Mouse (Mus musculus): Measurements from ENCODE around the gene Slco2a1. TPM values are rescaled to one million over a fixed set of nuclear protein-coding genes. Genes with fewer than 3 reads are reported as not detected.

The Slco2a1 gene
- polyA plus RNA-seq, 1 experiment from 2014 or later: 1.2 TPM

- Histone ChIP-seq H3K27me3 (no peaks in the 10 kb centered on the region), H3K36me3 (no peaks in the 10 kb centered on the region), H3K4me3 (replicated peaks) (no peak overlapping the region), H3K4me2 (no peak overlapping the region), H3K4me1 (replicated peaks) (no peaks in the 10 kb centered on the region), H3K9me3 (no peaks in the 10 kb centered on the region), H3K9ac (replicated peaks) (no peak overlapping the region), H3K27ac (no peak overlapping the region)
- WGBS: 91% methylated on average over 2 of the region's 2 CpGs
- ATAC-seq (ENCODE audit: insufficient number of reproducible peaks, insufficient read depth, low FRiP score, low TSS enrichment, low read depth): no peak
Measured at GRCm38 (mm10) chr9:103040581-103040980, 52.1 kb downstream of the Slco2a1 start.

- no peak for ATAC-seq (ENCODE audit: insufficient number of reproducible peaks, insufficient read depth, low FRiP score, low TSS enrichment, low read depth)
- no peak overlapping the region for H3K4me2 ChIP-seq
- no peaks in the 10 kb centered on the region for H3K9me3 ChIP-seq
- no peak overlapping the region for H3K27ac ChIP-seq
- no peak overlapping the region for H3K9ac ChIP-seq (replicated peaks)
- H3K27me3 ChIP-seq: no peaks in the 10 kb centered on the region
- no peaks in the 10 kb centered on the region for H3K4me1 ChIP-seq (replicated peaks)
- H3K4me3 ChIP-seq (replicated peaks): no peak overlapping the region
- H3K36me3 ChIP-seq: no peaks in the 10 kb centered on the region
- 76% methylated on average over 1 of the region's 1 CpGs for WGBS
Measured at GRCm38 (mm10) chr9:103045406-103045805, 56.9 kb downstream of the Slco2a1 start.

GRCm38 (mm10) chr9:103049049-103049511, 60.6 kb downstream of the Slco2a1 start:
- WGBS: 65% methylated on average over 7 of the region's 7 CpGs
- no peak overlapping the region for H3K9ac ChIP-seq (replicated peaks)
- H3K27me3 ChIP-seq: 0 out of 2 replicates have a peak, but pooled peaks cover 3% of the 10 kb centered on the region
- no peak overlapping the region for H3K4me3 ChIP-seq (replicated peaks)
- no peak overlapping the region for H3K4me2 ChIP-seq
- H3K36me3 ChIP-seq: no peaks in the 10 kb centered on the region
- H3K9me3 ChIP-seq: no peaks in the 10 kb centered on the region
- ATAC-seq (ENCODE audit: insufficient number of reproducible peaks, insufficient read depth, low FRiP score, low TSS enrichment, low read depth): no peak
- no peak overlapping the region for H3K27ac ChIP-seq
- no peaks in the 10 kb centered on the region for H3K4me1 ChIP-seq (replicated peaks)

- Histone ChIP-seq H3K4me2 (no peak overlapping the region), H3K4me1 (replicated peaks) (peaks cover 7% of the 10 kb centered on the region), H3K27me3 (0 out of 2 replicates have a peak, but pooled peaks cover 3% of the 10 kb centered on the region), H3K4me3 (replicated peaks) (no peak overlapping the region), H3K9ac (replicated peaks) (no peak overlapping the region), H3K9me3 (no peaks in the 10 kb centered on the region), H3K36me3 (no peaks in the 10 kb centered on the region), H3K27ac (no peak overlapping the region)
- no peak for ATAC-seq (ENCODE audit: insufficient number of reproducible peaks, insufficient read depth, low FRiP score, low TSS enrichment, low read depth)
- 72% methylated on average over 7 of the region's 7 CpGs for WGBS
Measured at GRCm38 (mm10) chr9:103053829-103054228, 65.3 kb downstream of the Slco2a1 start.

- Histone ChIP-seq H3K4me1 (replicated peaks) (peaks cover 7% of the 10 kb centered on the region), H3K9ac (replicated peaks) (no peak overlapping the region), H3K4me2 (no peak overlapping the region), H3K27me3 (0 out of 2 replicates have a peak, but pooled peaks cover 3% of the 10 kb centered on the region), H3K4me3 (replicated peaks) (no peak overlapping the region), H3K36me3 (no peaks in the 10 kb centered on the region), H3K27ac (no peak overlapping the region), H3K9me3 (no peaks in the 10 kb centered on the region)
- no peak for ATAC-seq (ENCODE audit: insufficient number of reproducible peaks, insufficient read depth, low FRiP score, low TSS enrichment, low read depth)
- WGBS: 71% methylated on average over 11 of the region's 11 CpGs
Measured at GRCm38 (mm10) chr9:103055061-103055460, 66.5 kb downstream of the Slco2a1 start.

- peaks cover 7% of the 10 kb centered on the region for H3K4me1 ChIP-seq (replicated peaks)
- no peak for ATAC-seq (ENCODE audit: insufficient number of reproducible peaks, insufficient read depth, low FRiP score, low TSS enrichment, low read depth)
- H3K36me3 ChIP-seq: no peaks in the 10 kb centered on the region
- 92% methylated on average over 5 of the region's 5 CpGs for WGBS
- H3K9ac ChIP-seq (replicated peaks): no peak overlapping the region
- H3K9me3 ChIP-seq: no peaks in the 10 kb centered on the region
- no peak overlapping the region for H3K4me3 ChIP-seq (replicated peaks)
- 0 out of 2 replicates have a peak, but pooled peaks cover 3% of the 10 kb centered on the region for H3K27me3 ChIP-seq
- H3K4me2 ChIP-seq: no peak overlapping the region
- no peak overlapping the region for H3K27ac ChIP-seq
Measured at GRCm38 (mm10) chr9:103056164-103056563, 67.7 kb downstream of the Slco2a1 start.

GRCm38 (mm10) chr9:103060551-103060950, 72.0 kb downstream of the Slco2a1 start:
- ATAC-seq (ENCODE audit: insufficient number of reproducible peaks, insufficient read depth, low FRiP score, low TSS enrichment, low read depth): no peak
- H3K27me3 ChIP-seq: no peaks in the 10 kb centered on the region
- no peak overlapping the region for H3K4me2 ChIP-seq
- peaks cover 2% of the 10 kb centered on the region for H3K4me1 ChIP-seq (replicated peaks)
- WGBS: 55% methylated on average over 2 of the region's 2 CpGs
- no peaks in the 10 kb centered on the region for H3K36me3 ChIP-seq
- no peak overlapping the region for H3K27ac ChIP-seq
- H3K9ac ChIP-seq (replicated peaks): no peak overlapping the region
- H3K4me3 ChIP-seq (replicated peaks): no peak overlapping the region
- H3K9me3 ChIP-seq: no peaks in the 10 kb centered on the region

- ATAC-seq (ENCODE audit: insufficient number of reproducible peaks, insufficient read depth, low FRiP score, low TSS enrichment, low read depth): no peak
- WGBS: 45% methylated on average over 5 of the region's 5 CpGs
- Histone ChIP-seq H3K4me2 (no peak overlapping the region), H3K4me1 (replicated peaks) (no peaks in the 10 kb centered on the region), H3K27me3 (no peaks in the 10 kb centered on the region), H3K36me3 (no peaks in the 10 kb centered on the region), H3K9ac (replicated peaks) (no peak overlapping the region), H3K9me3 (no peaks in the 10 kb centered on the region), H3K4me3 (replicated peaks) (no peak overlapping the region), H3K27ac (no peak overlapping the region)
Measured at GRCm38 (mm10) chr9:103061471-103062053, 73.0 kb downstream of the Slco2a1 start.

GRCm38 (mm10) chr9:103063591-103063990, 75.1 kb downstream of the Slco2a1 start:
- Histone ChIP-seq H3K9me3 (no peaks in the 10 kb centered on the region), H3K4me2 (no peak overlapping the region), H3K9ac (replicated peaks) (no peak overlapping the region), H3K27me3 (no peaks in the 10 kb centered on the region), H3K27ac (no peak overlapping the region), H3K36me3 (no peaks in the 10 kb centered on the region), H3K4me3 (replicated peaks) (no peak overlapping the region), H3K4me1 (replicated peaks) (no peaks in the 10 kb centered on the region)
- ATAC-seq (ENCODE audit: insufficient number of reproducible peaks, insufficient read depth, low FRiP score, low TSS enrichment, low read depth): no peak
- WGBS: 92% methylated on average over 6 of the region's 6 CpGs

GRCm38 (mm10) chr9:103066845-103067244, 78.3 kb downstream of the Slco2a1 start:
- no peak for ATAC-seq (ENCODE audit: insufficient number of reproducible peaks, insufficient read depth, low FRiP score, low TSS enrichment, low read depth)
- Histone ChIP-seq H3K4me2 (no peak overlapping the region), H3K9me3 (no peaks in the 10 kb centered on the region), H3K4me3 (replicated peaks) (no peak overlapping the region), H3K27me3 (no peaks in the 10 kb centered on the region), H3K9ac (replicated peaks) (no peak overlapping the region), H3K36me3 (no peaks in the 10 kb centered on the region), H3K27ac (no peak overlapping the region), H3K4me1 (replicated peaks) (no peaks in the 10 kb centered on the region)
- WGBS: 69% methylated on average over 8 of the region's 8 CpGs

GRCm38 (mm10) chr9:103067651-103068050, 79.1 kb downstream of the Slco2a1 start:
- ATAC-seq (ENCODE audit: insufficient number of reproducible peaks, insufficient read depth, low FRiP score, low TSS enrichment, low read depth): no peak
- WGBS: 89% methylated on average over 11 of the region's 11 CpGs
- Histone ChIP-seq H3K27me3 (no peaks in the 10 kb centered on the region), H3K36me3 (no peaks in the 10 kb centered on the region), H3K27ac (no peak overlapping the region), H3K9me3 (no peaks in the 10 kb centered on the region), H3K4me3 (replicated peaks) (no peak overlapping the region), H3K4me1 (replicated peaks) (no peaks in the 10 kb centered on the region), H3K9ac (replicated peaks) (no peak overlapping the region), H3K4me2 (no peak overlapping the region)

- no peaks in the 10 kb centered on the region for H3K27me3 ChIP-seq
- H3K9me3 ChIP-seq: no peaks in the 10 kb centered on the region
- no peak for ATAC-seq (ENCODE audit: insufficient number of reproducible peaks, insufficient read depth, low FRiP score, low TSS enrichment, low read depth)
- H3K27ac ChIP-seq: no peak overlapping the region
- H3K36me3 ChIP-seq: no peaks in the 10 kb centered on the region
- no peak overlapping the region for H3K4me2 ChIP-seq
- H3K9ac ChIP-seq (replicated peaks): no peak overlapping the region
- H3K4me1 ChIP-seq (replicated peaks): no peaks in the 10 kb centered on the region
- no peak overlapping the region for H3K4me3 ChIP-seq (replicated peaks)
- WGBS: 89% methylated on average over 8 of the region's 8 CpGs
Measured at GRCm38 (mm10) chr9:103068769-103069168, 80.3 kb downstream of the Slco2a1 start.
